Mouse (Mus musculus) forelimb bud, embryonic 11.5 days (tissue): Measurements from ENCODE around the gene Kcnk10.

Experiments
- DNase-seq: peaks from one replicate; pipeline ENCODE4 v3.0.0-alpha.2; 2012; ENCODE audit warnings: low read depth, low spot score

The Kcnk10 gene

DNA sequence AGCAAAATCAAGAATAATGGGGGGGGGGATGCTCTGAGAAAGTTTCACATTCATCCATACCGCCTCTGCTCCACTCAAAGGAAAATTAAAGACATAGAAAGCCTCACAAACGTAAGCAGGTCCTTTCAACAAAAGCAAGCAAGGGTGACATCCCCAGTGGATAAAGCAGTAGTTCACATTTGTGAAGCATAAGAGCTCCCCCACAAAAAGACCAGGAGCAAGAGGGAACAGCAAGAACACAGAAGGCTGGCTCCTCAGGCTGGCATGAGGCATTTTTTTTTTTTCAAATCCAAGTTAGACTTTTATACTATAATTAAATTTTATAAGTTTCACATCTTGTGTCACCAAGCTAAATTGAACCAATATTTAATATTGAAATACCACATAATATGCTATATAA, 168.5 kb downstream of the Kcnk10 start:
- peak; percentile 3 for DNase-seq

DNA sequence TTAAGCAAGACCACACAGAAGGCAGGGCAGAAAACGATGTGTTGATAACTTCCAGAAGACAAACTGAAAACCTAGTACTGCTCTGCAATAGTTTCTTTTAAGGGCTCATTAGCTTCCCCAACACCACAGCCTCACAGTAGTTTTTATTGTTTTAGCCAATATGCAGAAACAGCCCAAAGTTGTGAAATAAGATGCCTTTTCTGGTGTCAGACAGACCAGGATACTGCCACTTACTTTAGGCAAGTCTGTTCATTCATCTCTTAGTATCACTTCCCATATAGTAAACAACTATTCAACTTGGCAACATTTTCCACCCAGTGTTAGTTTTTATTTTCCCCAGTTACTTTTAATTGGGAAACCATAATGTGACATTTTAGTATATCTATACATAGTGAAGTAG, 171.5 kb downstream of the Kcnk10 start:
- DNase-seq, result peak; percentile 26

DNA sequence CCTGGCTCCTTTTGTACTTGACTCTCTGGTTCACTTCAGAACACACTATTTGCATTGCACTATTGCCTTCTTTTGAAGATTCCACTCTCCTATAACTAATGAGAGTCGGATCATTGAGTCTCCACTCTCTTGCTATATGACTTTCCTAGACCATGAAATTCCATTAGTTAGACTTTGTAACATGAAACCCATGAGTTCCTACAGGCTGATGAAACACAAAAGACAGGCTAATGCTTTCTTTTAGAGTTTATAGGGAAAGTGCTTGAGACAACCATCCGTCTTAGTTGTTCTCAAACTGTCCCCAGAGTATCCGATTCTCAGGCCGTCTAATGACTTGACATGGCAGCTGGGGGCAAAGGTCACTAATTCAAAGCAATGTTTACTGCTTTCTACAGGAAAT, 172.0 kb downstream of the Kcnk10 start:
- no peak for DNase-seq

DNA sequence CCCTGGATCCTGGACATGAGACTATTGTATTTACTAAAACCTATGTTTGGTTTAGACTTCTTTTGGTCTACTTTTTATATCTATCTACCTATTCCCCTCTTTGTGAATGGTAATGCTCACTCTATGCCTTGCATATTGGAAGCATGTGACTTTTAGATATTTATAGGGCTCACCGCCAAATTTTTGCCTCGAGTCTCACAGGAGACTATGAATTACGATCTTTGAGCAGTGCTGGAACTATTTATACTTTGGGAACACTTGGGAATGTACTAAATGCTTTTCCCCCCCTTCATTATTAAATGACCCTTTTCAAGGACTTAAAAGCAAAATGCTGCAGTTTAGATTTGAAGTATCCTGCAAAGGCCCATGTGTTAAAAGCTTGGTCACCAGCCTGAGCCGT, 181.5 kb downstream of the Kcnk10 start:
- DNase-seq, result no peak

DNA sequence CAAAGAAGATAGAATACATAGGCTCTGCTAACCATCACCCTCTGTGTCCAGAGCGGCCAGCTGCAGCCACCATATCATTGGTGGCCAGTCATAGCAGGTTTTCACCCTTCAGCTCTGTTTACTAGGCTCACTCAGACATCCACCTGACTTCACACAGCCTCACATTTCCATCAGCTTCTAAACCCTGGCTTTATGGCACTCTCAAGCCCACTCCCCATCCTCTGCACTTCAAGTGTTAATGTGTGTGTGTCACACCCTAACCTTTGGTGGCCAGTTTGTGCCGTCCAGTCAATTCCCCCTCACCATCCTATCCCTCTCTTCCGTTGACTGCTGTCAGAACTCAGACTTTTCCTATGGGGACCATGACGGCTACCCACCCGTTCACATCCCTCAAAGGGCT, 184.0 kb downstream of the Kcnk10 start:
- no peak for DNase-seq

DNA sequence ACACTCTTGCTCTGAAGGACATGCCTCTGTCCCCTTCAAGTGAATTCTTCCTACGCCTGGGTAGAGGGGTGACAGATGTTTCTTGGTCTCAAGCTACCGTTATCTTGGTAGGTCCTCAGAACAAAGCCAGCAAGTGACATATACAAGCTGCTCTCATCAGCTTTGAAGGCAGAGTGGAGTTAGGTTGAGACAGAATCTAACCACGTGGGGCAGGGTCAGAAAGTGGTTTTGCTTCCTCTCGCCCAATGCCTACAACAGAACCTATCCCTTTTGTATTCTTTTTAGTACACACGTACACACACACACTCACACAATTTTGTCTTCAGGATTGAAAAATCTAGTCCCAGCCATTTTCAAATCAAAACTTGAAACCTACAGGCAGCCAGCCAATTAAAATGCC, 186.8 kb downstream of the Kcnk10 start:
- no peak for DNase-seq

DNA sequence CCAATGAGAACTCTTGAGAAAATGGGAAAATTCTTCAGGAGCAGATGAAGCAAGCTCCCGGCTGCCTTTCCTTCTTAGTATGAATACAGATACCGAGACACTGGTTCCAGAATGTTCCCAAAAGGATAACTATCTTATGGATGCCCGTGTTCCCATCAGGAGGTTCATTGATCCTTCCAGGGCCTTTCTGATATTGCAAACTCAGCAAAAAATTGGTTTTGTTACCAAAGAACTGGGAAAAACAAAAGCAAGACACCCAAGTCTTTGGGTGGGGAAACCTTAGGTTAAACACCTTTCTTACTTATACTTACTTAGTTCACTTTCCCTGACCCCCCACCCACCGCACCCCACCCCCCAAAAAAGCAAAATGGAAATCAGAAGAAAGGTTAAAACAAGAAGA, 188.5 kb downstream of the Kcnk10 start:
- no peak for DNase-seq
